Mouse (Mus musculus) stomach, postnatal 0 days (tissue): ENCODE measurements around the gene Dgkg. TPM values are rescaled to one million over a fixed set of nuclear protein-coding genes. Genes with fewer than 3 reads are reported as not detected.
A peak's percentile ranks its signal among the peaks of the same experiment; 100 is the strongest.

ENCODE experiments used
- ATAC-seq: fragments of 200-750 bp; cut with Nextera tagmentation; 2 replicates; pipeline ENCODE4 v1.8.0; 2017; ENCODE audit not compliant: low FRiP score, low TSS enrichment
- DNase-seq: peaks from one replicate; pipeline ENCODE4 v3.0.0-alpha.2; 2016; ENCODE audit warnings: low spot score
- H3K27ac ChIP-seq: fragments of 300-500 bp; sonication (generic); replicated peaks from 2 replicates; pipeline ENCODE4 v1.5.1; 2014; ENCODE audit warnings: mild to moderate bottlenecking, control low read depth
- H3K27me3 ChIP-seq: fragments of 300-500 bp; sonication (generic); 2 replicates; pipeline ENCODE4 v1.6.1; 2014; ENCODE audit warnings: low read length; ENCODE audit not compliant: control insufficient read depth, insufficient read depth
- H3K36me3 ChIP-seq: fragments of 300-500 bp; sonication (generic); 2 replicates; pipeline ENCODE4 v1.6.1; 2014; ENCODE audit warnings: low read length, mixed read lengths; ENCODE audit not compliant: control insufficient read depth, insufficient read depth
- H3K4me1 ChIP-seq: fragments of 300-500 bp; sonication (generic); replicated peaks from 2 replicates; pipeline ENCODE4 v1.6.1; 2014; ENCODE audit warnings: antibody characterized with exemption; ENCODE audit not compliant: control insufficient read depth, insufficient read depth
- H3K4me2 ChIP-seq: fragments of 300-500 bp; sonication (generic); replicated peaks from 2 replicates; pipeline ENCODE4 v1.6.1; 2014; ENCODE audit warnings: low read depth, mild to moderate bottlenecking, control low read depth, moderate library complexity
- H3K4me3 ChIP-seq: fragments of 300-500 bp; sonication (generic); 2 replicates; pipeline ENCODE4 v1.5.1; 2014; ENCODE audit warnings: low read depth, low read length, control low read depth
- H3K9ac ChIP-seq: fragments of 300-500 bp; sonication (generic); 2 replicates; pipeline ENCODE4 v1.6.1; 2014; ENCODE audit warnings: mild to moderate bottlenecking, low read length, control low read depth, mixed read lengths
- H3K9me3 ChIP-seq: fragments of 300-500 bp; sonication (generic); 2 replicates; pipeline ENCODE4 v1.6.1; 2016; ENCODE audit warnings: low read length; ENCODE audit not compliant: control insufficient read depth
- CTCF ChIP-seq: IDR thresholded peaks from 2 replicates; pipeline ENCODE4 v1.5.1; 2016; ENCODE audit warnings: antibody characterized with exemption, low read depth, mild to moderate bottlenecking, moderate library complexity
- EP300 ChIP-seq: optimal IDR thresholded peaks from 2 replicates; pipeline ENCODE3; 2016; ENCODE audit warnings: antibody characterized with exemption
- WGBS: fragments of 180-500 bp; shearing (Covaris S2); extraction: QIAGEN DNeasy Blood & Tissue Kit; methylation state at CpG from one replicate; pipeline ENCODE4 v1.1.7; 2014; 5-methylcytosine and 5-hydroxymethylcytosine counted together
- polyA plus RNA-seq: library from polyadenylated mRNA; unstranded; fragments of >200 nt; fragmentation: Nextera tagmentation; extraction: Ambion mirVana; gene quantifications from 2 replicates; pipeline ENCODE4 v1.2.1, GENCODE M21; 2015

The Dgkg gene
- polyA plus RNA-seq, 1 experiment from 2014 or later = 0.36 TPM

- DNase-seq (no peak), ATAC-seq (no peak)
- Histone ChIP-seq H3K36me3 (no peaks in the 10 kb centered on the region), H3K27ac (no peak overlapping the region), H3K9ac (no peak overlapping the region), H3K4me3 (no peak overlapping the region), H3K4me1 (0 out of 2 replicates have a peak, but pooled peaks cover 4% of the 10 kb centered on the region), H3K4me2 (no peak overlapping the region), H3K9me3 (no peaks in the 10 kb centered on the region), H3K27me3 (no peaks in the 10 kb centered on the region)
- 63% methylated on average over 2 of the region's 2 CpGs for WGBS
- no peak for TF ChIP-seq EP300
- TF ChIP-seq CTCF = peak; percentile 60
Measured at GRCm38 (mm10) chr16:22554996-22555395, 102.0 kb downstream of the Dgkg start.

GRCm38 (mm10) chr16:22552351-22552750 lies 104.7 kb downstream of the Dgkg start:
- TF ChIP-seq CTCF (peak; percentile 42), EP300 (no peak)
- Histone ChIP-seq H3K27ac (no peak overlapping the region), H3K4me3 (no peak overlapping the region), H3K4me2 (no peak overlapping the region), H3K9me3 (no peaks in the 10 kb centered on the region), H3K36me3 (no peaks in the 10 kb centered on the region), H3K4me1 (0 out of 2 replicates have a peak, but pooled peaks cover 4% of the 10 kb centered on the region), H3K9ac (no peak overlapping the region), H3K27me3 (no peaks in the 10 kb centered on the region)
- WGBS = 58% methylated on average over 9 of the region's 9 CpGs
- ATAC-seq (no peak), DNase-seq (no peak)

GRCm38 (mm10) chr16:22551231-22552000 lies 105.6 kb downstream of the Dgkg start:
- ATAC-seq (no peak), DNase-seq (no peak)
- TF ChIP-seq CTCF (no peak), EP300 (no peak)

GRCm38 (mm10) chr16:22549346-22549745 lies 107.7 kb downstream of the Dgkg start:
- Histone ChIP-seq H3K27ac (no peak overlapping the region), H3K9ac (no peak overlapping the region), H3K9me3 (no peaks in the 10 kb centered on the region), H3K4me2 (0 out of 2 replicates have a peak overlapping the region, but pooled peaks have one; percentile 11), H3K27me3 (no peaks in the 10 kb centered on the region), H3K4me1 (peaks cover 10% of the 10 kb centered on the region), H3K4me3 (no peak overlapping the region), H3K36me3 (no peaks in the 10 kb centered on the region)
- ATAC-seq (no peak), DNase-seq (no peak)
- WGBS = 80% methylated on average over 5 of the region's 5 CpGs
- TF ChIP-seq EP300 (no peak), CTCF (no peak)

More at GRCm38 (mm10) chr16:22551231-22552000, 105.6 kb downstream of the Dgkg start:
- H3K4me2 ChIP-seq = no peak overlapping the region
- H3K27me3 ChIP-seq = no peaks in the 10 kb centered on the region
- 18% methylated on average over 11 of the region's 11 CpGs for WGBS
- no peak overlapping the region for H3K27ac ChIP-seq
- H3K9me3 ChIP-seq = no peaks in the 10 kb centered on the region
- H3K36me3 ChIP-seq = no peaks in the 10 kb centered on the region
- H3K4me1 ChIP-seq = 0 out of 2 replicates have a peak, but pooled peaks cover 4% of the 10 kb centered on the region
- no peak overlapping the region for H3K9ac ChIP-seq
- no peak overlapping the region for H3K4me3 ChIP-seq

DNA sequence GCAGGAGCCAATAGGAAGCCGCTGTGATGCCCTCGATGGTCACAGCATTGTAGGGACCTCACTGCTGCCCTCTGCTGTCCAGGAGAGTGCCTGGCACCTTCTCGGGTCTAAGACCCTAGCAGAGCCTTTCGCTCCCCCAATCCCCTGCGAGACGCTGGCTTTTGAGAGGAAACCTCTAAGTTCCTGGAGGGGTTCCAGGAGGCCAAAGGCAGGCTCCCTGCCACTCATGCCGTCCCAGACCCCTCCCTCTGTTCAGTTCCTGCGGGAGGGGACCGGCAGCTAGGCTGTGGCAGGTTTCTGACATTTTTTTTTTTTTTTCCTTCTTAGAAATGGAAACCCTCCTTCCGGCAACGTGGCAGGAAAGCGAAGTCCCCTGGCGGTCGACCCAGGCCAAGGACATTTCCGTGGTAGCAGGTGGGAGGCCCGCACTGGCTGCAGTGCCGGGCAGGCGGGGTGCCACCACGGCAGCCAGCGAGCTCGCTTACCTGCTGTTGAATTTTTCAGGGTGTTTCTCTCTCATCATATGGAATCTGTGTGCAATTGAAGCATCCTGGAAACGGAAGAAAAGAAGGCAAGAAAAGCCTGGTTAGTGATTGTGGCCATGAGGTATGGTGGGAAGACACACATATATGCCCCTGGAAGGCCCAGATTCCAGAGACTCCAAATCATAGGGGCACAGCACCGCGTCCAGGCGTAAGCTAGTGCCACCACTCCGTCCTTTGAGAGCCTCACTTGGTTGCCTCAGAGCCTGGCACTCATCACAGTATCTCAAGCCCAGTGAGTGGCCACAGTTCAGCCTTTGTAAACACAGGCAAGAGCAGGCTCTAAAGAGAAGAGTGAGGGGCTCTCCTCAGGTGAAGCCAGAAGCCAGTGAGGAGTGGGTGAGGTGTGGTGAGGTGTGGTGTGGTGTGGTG lies 108.6 kb downstream of the Dgkg start:
- WGBS = 11% methylated on average over 26 of the region's 26 CpGs
- Histone ChIP-seq H3K4me2 (peak overlapping the region; percentile 76), H3K4me3 (peak overlapping the region; percentile 40), H3K36me3 (no peaks in the 10 kb centered on the region), H3K9ac (peak overlapping the region; percentile 69), H3K27ac (peak overlapping the region; percentile 77), H3K9me3 (no peaks in the 10 kb centered on the region), H3K27me3 (no peaks in the 10 kb centered on the region), H3K4me1 (peaks cover 10% of the 10 kb centered on the region)
- ATAC-seq = peak; percentile 80
- peak; percentile 88 for DNase-seq
- TF ChIP-seq CTCF = peak; percentile 85
- TF ChIP-seq EP300 = no peak
